Mouse (Mus musculus): ENCODE results near the gene Ctcf. TPM values are rescaled to one million over a fixed set of nuclear protein-coding genes. Genes with fewer than 3 reads are reported as not detected.

Gene Ctcf
- total and polyA plus RNA-seq, 3 experiments = 9.3 to 41.9 (median 41.4) TPM

DNA sequence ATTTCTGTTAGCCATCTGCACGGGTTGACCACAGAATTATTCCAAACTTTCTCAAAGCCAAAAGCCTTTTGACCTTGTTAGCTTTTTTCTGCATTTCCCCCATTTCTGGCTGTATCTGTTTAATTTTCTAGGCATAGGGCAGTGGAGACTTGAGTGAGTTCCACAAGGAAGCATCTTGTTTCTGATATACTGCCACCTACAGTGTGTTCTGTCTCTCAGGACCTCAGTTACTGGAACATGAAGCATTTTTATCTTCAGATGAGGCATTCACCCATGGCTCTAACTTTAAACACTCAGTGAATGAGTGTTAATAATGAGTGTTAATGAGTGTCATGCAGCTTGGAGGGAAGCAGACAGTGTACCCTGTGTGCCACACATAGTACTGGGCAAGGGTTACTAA, 41.5 kb downstream of the Ctcf start:
- H3K36me3 ChIP-seq (ENCODE audit: control insufficient read depth, insufficient read depth, low read length) = peaks cover 6% of the 10 kb centered on the region
- WGBS = 78% methylated on average over 1 of the region's 1 CpGs
- no peak overlapping the region for H3K27ac ChIP-seq
- no peaks in the 10 kb centered on the region for H3K27me3 ChIP-seq (ENCODE audit: control insufficient read depth, insufficient read depth, low read length)
- H3K4me3 ChIP-seq = no peak overlapping the region
- TF ChIP-seq CTCF (IDR thresholded peaks at IDR 0.05) (peak; percentile 45), EP300 (IDR thresholded peaks at IDR 0.05; ENCODE audit: insufficient read depth, low read depth, low read length) (no peak), POLR2A (IDR thresholded peaks at IDR 0.05; ENCODE audit: insufficient read depth, low read depth, low read length) (no peak)
- DNase-seq = no peak
- no peaks in the 10 kb centered on the region; the same call in 1 of the 2 replicates for H3K79me2 ChIP-seq (replicated peaks; ENCODE audit: control insufficient read depth, insufficient read depth, low read length)
- intact Hi-C loops (cut with DNase I) = no loop called here
- H3K4me1 ChIP-seq (ENCODE audit: control insufficient read depth, insufficient read depth, low read length) = no peaks in the 10 kb centered on the region; the same call in 1 of the 2 replicates
- H3K9ac ChIP-seq (ENCODE audit: low read depth, low read length) = no peak overlapping the region

DNA sequence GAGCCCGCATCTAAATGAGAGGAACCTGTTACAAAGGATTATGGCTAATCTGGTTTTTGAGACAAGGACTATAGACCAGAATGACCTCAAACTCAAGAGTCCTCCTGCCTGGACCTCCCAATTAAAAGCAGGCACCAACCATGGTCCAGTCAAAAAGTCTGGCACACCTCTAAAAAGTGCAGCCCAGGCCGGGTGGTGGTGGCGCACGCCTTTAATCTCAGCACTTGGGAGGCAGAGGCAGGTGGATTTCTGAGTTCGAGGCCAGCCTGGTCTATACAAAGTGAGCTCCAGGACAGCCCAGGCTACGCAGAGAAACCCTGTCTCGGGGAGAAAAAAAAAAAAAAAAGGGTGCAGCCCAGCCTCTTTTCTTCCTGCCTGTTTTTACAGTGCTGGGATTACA, 49.0 kb downstream of the Ctcf start:
- DNase-seq = no peak
- WGBS = 62% methylated on average over 7 of the region's 7 CpGs
- intact Hi-C loops (cut with DNase I) = loop anchor here (1.0 kb wide), 2 partner anchors 48 to 63 kb away; partner anchors contain the start of gene Agrp
- Histone ChIP-seq H3K79me2 (replicated peaks; ENCODE audit: control insufficient read depth, insufficient read depth, low read length) (no peaks in the 10 kb centered on the region), H3K27ac (no peak overlapping the region), H3K4me3 (no peak overlapping the region), H3K27me3 (ENCODE audit: control insufficient read depth, insufficient read depth, low read length) (no peaks in the 10 kb centered on the region; the same call in 1 of the 2 replicates), H3K4me1 (ENCODE audit: control insufficient read depth, insufficient read depth, low read length) (no peaks in the 10 kb centered on the region; the same call in 1 of the 2 replicates), H3K36me3 (ENCODE audit: control insufficient read depth, insufficient read depth, low read length) (peaks cover 3% of the 10 kb centered on the region; the same call in 1 of the 2 replicates), H3K9ac (ENCODE audit: low read depth, low read length) (no peak overlapping the region)
- TF ChIP-seq CTCF (IDR thresholded peaks at IDR 0.05) = no peak

DNA sequence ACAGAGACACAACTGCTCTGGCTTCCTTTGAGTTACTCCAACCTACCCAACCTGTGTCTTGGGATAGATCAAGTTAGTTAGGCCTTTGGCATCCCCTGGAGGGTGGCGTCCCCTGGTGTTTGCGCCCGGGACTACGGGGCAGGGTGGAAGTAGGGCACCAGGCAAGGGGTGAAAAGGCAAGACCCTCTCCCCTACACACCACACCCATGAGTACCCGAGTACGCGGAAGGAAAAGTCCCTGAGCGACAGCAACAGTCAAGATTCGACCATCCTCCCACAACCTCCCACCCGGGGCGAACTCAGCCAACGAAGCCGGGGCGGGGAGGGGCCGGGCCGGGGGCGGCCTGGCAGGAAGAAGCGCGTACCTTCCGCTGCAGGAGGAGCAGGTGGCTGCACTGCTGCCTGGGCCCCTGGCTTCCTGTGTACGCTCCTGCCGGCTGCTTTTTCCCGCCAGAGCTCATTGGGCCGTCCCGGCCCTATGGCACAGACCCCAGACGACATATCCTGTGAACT, 49.5 kb downstream of the Ctcf start, which contains the start of gene Carmil2:
Gene Carmil2, plus strand, starts transcription at position 479 of the 513 bp plus-strand sequence.
- H3K27me3 ChIP-seq (ENCODE audit: control insufficient read depth, insufficient read depth, low read length) = no peaks in the 10 kb centered on the region; the same call in 1 of the 2 replicates
- peak within 1 kb of the TSS; percentile 26 for H3K4me3 ChIP-seq
- H3K4me1 ChIP-seq (ENCODE audit: control insufficient read depth, insufficient read depth, low read length) = no peaks in the 10 kb centered on the region
- H3K36me3 ChIP-seq (ENCODE audit: control insufficient read depth, insufficient read depth, low read length) = peaks cover 3% of the 10 kb centered on the region; the same call in 1 of the 2 replicates
- TF ChIP-seq EP300 (IDR thresholded peaks at IDR 0.05; ENCODE audit: insufficient read depth, low read depth, low read length) (peak; percentile 56; the same call in 1 of the 2 replicates), CTCF (IDR thresholded peaks at IDR 0.05) (peak; percentile 85), POLR2A (IDR thresholded peaks at IDR 0.05; ENCODE audit: insufficient read depth, low read depth, low read length) (no peak)
- intact Hi-C loops (cut with DNase I) = loop anchor here (1.0 to 2.0 kb wide), 3 partner anchors 49 to 119 kb away; partner anchors contain the start of genes Agrp and Atp6v0d1
- H3K9ac ChIP-seq (ENCODE audit: low read depth, low read length) = peak within 1 kb of the TSS; percentile 9; the same call in 1 of the 2 replicates
- H3K27ac ChIP-seq = no peak within 1 kb of the TSS
- peak; percentile 73 to 82 for DNase-seq
- no peaks in the 10 kb centered on the region for H3K79me2 ChIP-seq (replicated peaks; ENCODE audit: control insufficient read depth, insufficient read depth, low read length)
- WGBS = 8% methylated on average over 26 of the region's 26 CpGs

DNA sequence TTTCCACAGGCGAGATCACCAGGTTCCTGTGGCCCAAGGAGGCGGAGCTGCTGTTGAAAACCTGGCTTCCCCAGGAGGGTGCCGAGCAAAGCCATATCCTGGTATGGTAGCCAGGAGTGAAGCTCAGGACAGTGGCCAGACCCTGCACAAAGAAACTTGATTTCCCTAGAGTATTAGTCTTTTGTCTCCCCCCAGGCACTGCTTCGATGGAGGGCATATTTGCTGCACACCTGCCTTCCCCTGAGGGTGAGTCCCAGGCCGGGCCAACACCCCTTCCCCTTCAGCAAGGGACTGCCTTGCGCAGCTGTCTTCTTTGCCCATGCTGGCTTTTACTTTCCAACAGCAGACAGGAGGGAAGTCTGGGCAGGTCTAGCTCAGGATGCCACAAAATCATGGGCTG, 50.2 kb downstream of the Ctcf start:
- no peaks in the 10 kb centered on the region for H3K79me2 ChIP-seq (replicated peaks; ENCODE audit: control insufficient read depth, insufficient read depth, low read length)
- H3K27ac ChIP-seq = no peak overlapping the region
- intact Hi-C loops (cut with DNase I) = loop anchor here (2.0 kb wide), 1 partner anchor 120 kb away; the partner anchor contains the start of gene Atp6v0d1
- H3K27me3 ChIP-seq (ENCODE audit: control insufficient read depth, insufficient read depth, low read length) = no peaks in the 10 kb centered on the region; the same call in 1 of the 2 replicates
- 50% methylated on average over 6 of the region's 6 CpGs for WGBS
- TF ChIP-seq CTCF (IDR thresholded peaks at IDR 0.05) = no peak
- no peak for TF ChIP-seq EP300 (IDR thresholded peaks at IDR 0.05; ENCODE audit: insufficient read depth, low read depth, low read length)
- TF ChIP-seq POLR2A (IDR thresholded peaks at IDR 0.05; ENCODE audit: insufficient read depth, low read depth, low read length) = no peak
- no peak overlapping the region for H3K4me3 ChIP-seq
- H3K36me3 ChIP-seq (ENCODE audit: control insufficient read depth, insufficient read depth, low read length) = peaks cover 3% of the 10 kb centered on the region; the same call in 1 of the 2 replicates
- DNase-seq = no peak
- H3K9ac ChIP-seq (ENCODE audit: low read depth, low read length) = no peak overlapping the region
- H3K4me1 ChIP-seq (ENCODE audit: control insufficient read depth, insufficient read depth, low read length) = no peaks in the 10 kb centered on the region

DNA sequence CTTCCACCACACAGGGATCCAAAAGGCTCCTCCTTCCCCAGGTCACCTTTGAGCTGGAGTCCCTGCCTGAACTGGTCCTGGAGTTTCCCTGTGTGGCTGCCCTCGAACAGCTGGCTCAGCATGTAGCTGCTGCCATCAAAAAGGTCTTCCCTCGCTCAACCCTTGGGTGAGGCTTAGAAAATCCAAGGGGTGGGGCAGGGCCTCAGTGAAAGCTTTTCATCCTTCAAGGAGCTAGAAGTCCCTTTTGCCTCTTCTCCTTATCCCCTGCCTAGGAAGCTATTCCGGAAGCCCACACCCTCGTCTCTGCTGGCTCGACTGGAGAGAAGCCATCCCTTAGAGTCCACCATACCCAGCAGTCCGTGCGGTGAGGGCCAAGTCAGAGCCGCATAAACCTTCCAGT, 51.1 kb downstream of the Ctcf start:
- TF ChIP-seq EP300 (IDR thresholded peaks at IDR 0.05; ENCODE audit: insufficient read depth, low read depth, low read length) = no peak
- TF ChIP-seq POLR2A (IDR thresholded peaks at IDR 0.05; ENCODE audit: insufficient read depth, low read depth, low read length) = no peak
- WGBS = 32% methylated on average over 8 of the region's 8 CpGs
- intact Hi-C loops (cut with DNase I) = loop anchor here (2.0 kb wide), 1 partner anchor 121 kb away; the partner anchor contains the start of gene Atp6v0d1
- no peaks in the 10 kb centered on the region for H3K36me3 ChIP-seq (ENCODE audit: control insufficient read depth, insufficient read depth, low read length)
- no peaks in the 10 kb centered on the region; the same call in 1 of the 2 replicates for H3K27me3 ChIP-seq (ENCODE audit: control insufficient read depth, insufficient read depth, low read length)
- H3K4me3 ChIP-seq = no peak overlapping the region
- no peaks in the 10 kb centered on the region for H3K79me2 ChIP-seq (replicated peaks; ENCODE audit: control insufficient read depth, insufficient read depth, low read length)
- no peak for DNase-seq
- H3K9ac ChIP-seq (ENCODE audit: low read depth, low read length) = no peak overlapping the region
- H3K4me1 ChIP-seq (ENCODE audit: control insufficient read depth, insufficient read depth, low read length) = no peaks in the 10 kb centered on the region
- no peak overlapping the region for H3K27ac ChIP-seq

DNA sequence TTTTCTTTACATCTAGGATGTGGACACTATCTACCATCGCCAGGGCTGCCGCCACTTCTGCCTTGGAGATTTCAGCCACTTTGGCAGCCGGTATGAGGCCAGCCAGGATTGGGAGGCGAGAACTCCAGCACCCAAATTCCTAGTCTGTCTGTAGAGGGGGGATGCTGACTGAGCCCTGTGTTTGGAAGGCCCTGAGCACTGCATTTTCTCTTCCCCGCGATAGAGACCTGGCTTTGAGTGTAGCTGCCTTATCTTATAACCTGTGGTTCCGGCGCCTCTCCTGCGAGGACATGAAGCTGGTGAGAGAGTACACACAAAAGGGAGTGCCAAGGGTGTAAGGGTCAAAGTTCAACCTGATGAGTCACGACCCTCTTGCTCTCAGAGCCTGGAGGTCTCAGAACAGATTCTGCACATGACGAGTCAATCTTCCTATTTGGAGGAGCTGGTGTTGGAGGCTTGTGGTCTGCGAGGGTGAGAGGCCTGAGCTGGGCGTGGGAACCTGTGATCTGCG, 51.9 kb downstream of the Ctcf start:
- Histone ChIP-seq H3K4me1 (ENCODE audit: control insufficient read depth, insufficient read depth, low read length) (no peaks in the 10 kb centered on the region), H3K4me3 (no peak overlapping the region), H3K27ac (no peak overlapping the region), H3K79me2 (replicated peaks; ENCODE audit: control insufficient read depth, insufficient read depth, low read length) (no peaks in the 10 kb centered on the region), H3K9ac (ENCODE audit: low read depth, low read length) (no peak overlapping the region), H3K27me3 (ENCODE audit: control insufficient read depth, insufficient read depth, low read length) (no peaks in the 10 kb centered on the region; the same call in 1 of the 2 replicates), H3K36me3 (ENCODE audit: control insufficient read depth, insufficient read depth, low read length) (no peaks in the 10 kb centered on the region)
- no peak for TF ChIP-seq POLR2A (IDR thresholded peaks at IDR 0.05; ENCODE audit: insufficient read depth, low read depth, low read length)
- TF ChIP-seq CTCF (IDR thresholded peaks at IDR 0.05) = no peak
- no peak for TF ChIP-seq EP300 (IDR thresholded peaks at IDR 0.05; ENCODE audit: insufficient read depth, low read depth, low read length)
- DNase-seq = no peak
- intact Hi-C loops (cut with DNase I) = no loop called here
- WGBS = 45% methylated on average over 14 of the region's 14 CpGs

Measured in heart, adult 2 months (tissue).